Mouse (Mus musculus) embryonic facial prominence, embryonic 13.5 days (tissue): Measurements from ENCODE around the gene Dcun1d4. TPM values are rescaled to one million over a fixed set of nuclear protein-coding genes. Genes with fewer than 3 reads are reported as not detected.

ENCODE experiments used
- ATAC-seq: fragments of 200-750 bp; cut with Nextera tagmentation; 2 replicates; pipeline ENCODE4 v1.8.0; 2017; ENCODE audit warnings: low read depth; ENCODE audit not compliant: insufficient number of reproducible peaks, insufficient read depth, low FRiP score, low TSS enrichment
- H3K27ac ChIP-seq: fragments of 300-500 bp; sonication (generic); 2 replicates; pipeline ENCODE4 v1.5.1; 2015; ENCODE audit warnings: moderate library complexity, mild to moderate bottlenecking, inconsistent platforms
- H3K27me3 ChIP-seq: fragments of 300-500 bp; sonication (generic); 2 replicates; pipeline ENCODE4 v1.6.1; 2015; ENCODE audit warnings: mild to moderate bottlenecking, inconsistent platforms
- H3K36me3 ChIP-seq: fragments of 300-500 bp; sonication (generic); 2 replicates; pipeline ENCODE4 v1.6.1; 2015; ENCODE audit warnings: mild to moderate bottlenecking, inconsistent platforms
- H3K4me1 ChIP-seq: fragments of 300-500 bp; sonication (generic); 2 replicates; pipeline ENCODE4 v1.6.1; 2015; ENCODE audit warnings: inconsistent platforms
- H3K4me2 ChIP-seq: fragments of 300-500 bp; sonication (generic); 2 replicates; pipeline ENCODE4 v1.6.1; 2015; ENCODE audit warnings: moderate library complexity, mild to moderate bottlenecking, inconsistent platforms
- H3K4me3 ChIP-seq: fragments of 300-500 bp; sonication (generic); 2 replicates; pipeline ENCODE4 v1.5.1; 2015; ENCODE audit warnings: mild to moderate bottlenecking, inconsistent platforms
- H3K9ac ChIP-seq: fragments of 300-500 bp; sonication (generic); 2 replicates; pipeline ENCODE4 v1.6.1; 2015; ENCODE audit warnings: mild to moderate bottlenecking, inconsistent platforms
- H3K9me3 ChIP-seq: fragments of 300-500 bp; sonication (generic); 2 replicates; pipeline ENCODE4 v1.6.1; 2016; ENCODE audit warnings: inconsistent platforms
- WGBS: fragments of 180-500 bp; shearing (Covaris S2); methylation state at CpG from one replicate; pipeline ENCODE4 v1.1.7; 2015; ENCODE audit warnings: mixed read lengths; 5-methylcytosine and 5-hydroxymethylcytosine counted together
- polyA plus RNA-seq: library from polyadenylated mRNA; unstranded; fragments of >200 nt; fragmentation: Nextera tagmentation; extraction: Ambion mirVana; gene quantifications from 2 replicates; pipeline ENCODE4 v1.2.1, GENCODE M21; 2015

Gene Dcun1d4
- polyA plus RNA-seq, result 28.6 and 30.8 TPM in 2 replicates

DNA sequence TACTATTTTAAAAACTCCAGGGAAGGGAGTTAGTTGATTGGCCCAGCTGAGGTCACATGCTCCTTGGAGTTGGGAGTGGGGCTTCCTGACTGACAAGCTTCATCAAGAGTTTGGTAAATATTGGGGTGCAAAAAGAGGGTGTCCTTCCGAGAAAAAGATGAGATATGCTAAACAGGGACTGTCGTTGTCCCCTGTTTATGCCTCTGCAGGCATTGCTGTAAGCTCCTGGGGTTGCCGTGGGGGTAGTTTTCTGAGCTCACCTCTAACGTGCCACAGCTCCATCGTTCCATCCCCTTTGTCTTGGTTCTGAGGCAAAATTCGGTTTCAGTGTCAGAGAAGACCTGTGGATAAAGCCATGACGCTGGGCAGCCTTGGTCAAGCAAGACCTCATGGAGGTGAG, at the start of gene Dcun1d4:
Gene Dcun1d4, plus strand, starts transcription at position 301 of the 400 bp plus-strand sequence.
- Histone ChIP-seq H3K4me1 (no peaks in the 10 kb centered on the region), H3K9me3 (no peaks in the 10 kb centered on the region), H3K4me3 (no peak within 1 kb of the TSS), H3K9ac (no peak within 1 kb of the TSS), H3K27ac (no peak within 1 kb of the TSS), H3K36me3 (no peaks in the 10 kb centered on the region), H3K27me3 (no peaks in the 10 kb centered on the region), H3K4me2 (no peak within 1 kb of the TSS)
- no peak for ATAC-seq
- WGBS, result 82% methylated on average over 7 of the region's 7 CpGs

DNA sequence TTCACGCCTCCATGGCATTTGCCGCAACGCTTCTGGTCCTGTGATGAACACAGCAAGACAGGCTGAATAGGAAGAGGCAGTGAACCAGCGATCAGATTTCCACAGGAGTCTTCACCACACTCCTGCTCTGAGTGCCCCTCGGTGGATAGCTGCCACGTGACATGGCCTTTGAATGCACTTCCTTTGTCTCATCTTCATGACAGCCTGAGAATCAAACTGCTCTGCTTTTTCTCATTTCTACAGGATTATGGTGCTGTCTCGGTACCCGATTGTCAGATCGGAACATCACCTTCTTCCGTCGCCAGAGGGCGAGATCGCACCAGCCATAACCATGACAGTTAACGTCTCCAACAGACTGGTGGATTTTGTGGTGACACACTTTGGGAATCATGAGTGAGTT, 49.2 kb upstream of the Dcun1d4 start:
- Histone ChIP-seq H3K4me1 (no peaks in the 10 kb centered on the region), H3K27ac (no peak overlapping the region), H3K4me2 (no peak overlapping the region), H3K36me3 (no peaks in the 10 kb centered on the region), H3K9ac (no peak overlapping the region), H3K4me3 (no peak overlapping the region), H3K9me3 (no peaks in the 10 kb centered on the region), H3K27me3 (peaks cover 3% of the 10 kb centered on the region; the same call in 1 of the 2 replicates)
- 18% methylated on average over 14 of the region's 14 CpGs for WGBS
- no peak for ATAC-seq

DNA sequence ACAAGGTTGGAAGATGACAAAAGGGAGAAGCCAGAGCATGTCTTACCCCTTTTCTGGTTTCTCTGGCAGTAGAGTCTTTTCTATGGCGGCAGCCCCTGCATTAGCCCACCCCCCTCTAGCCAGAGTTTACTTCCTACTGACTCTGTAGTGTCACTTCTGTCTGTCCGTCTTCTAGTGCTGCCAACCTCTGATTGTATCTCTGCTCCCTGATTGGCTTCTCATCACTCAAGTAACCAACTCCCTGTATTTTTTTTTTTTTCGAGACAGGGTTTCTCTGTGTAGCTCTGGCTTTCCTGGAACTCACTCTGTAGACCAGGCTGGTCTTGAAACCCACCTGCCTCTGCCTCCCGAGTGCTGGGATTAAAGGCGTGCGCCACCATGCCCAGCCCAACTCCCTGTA, 48.0 kb upstream of the Dcun1d4 start:
- Histone ChIP-seq H3K9ac (no peak overlapping the region), H3K36me3 (no peaks in the 10 kb centered on the region), H3K9me3 (no peaks in the 10 kb centered on the region), H3K27ac (no peak overlapping the region), H3K4me1 (no peaks in the 10 kb centered on the region), H3K27me3 (peaks cover 3% of the 10 kb centered on the region; the same call in 1 of the 2 replicates), H3K4me2 (no peak overlapping the region), H3K4me3 (no peak overlapping the region)
- ATAC-seq, result no peak
- 81% methylated on average over 6 of the region's 6 CpGs for WGBS

DNA sequence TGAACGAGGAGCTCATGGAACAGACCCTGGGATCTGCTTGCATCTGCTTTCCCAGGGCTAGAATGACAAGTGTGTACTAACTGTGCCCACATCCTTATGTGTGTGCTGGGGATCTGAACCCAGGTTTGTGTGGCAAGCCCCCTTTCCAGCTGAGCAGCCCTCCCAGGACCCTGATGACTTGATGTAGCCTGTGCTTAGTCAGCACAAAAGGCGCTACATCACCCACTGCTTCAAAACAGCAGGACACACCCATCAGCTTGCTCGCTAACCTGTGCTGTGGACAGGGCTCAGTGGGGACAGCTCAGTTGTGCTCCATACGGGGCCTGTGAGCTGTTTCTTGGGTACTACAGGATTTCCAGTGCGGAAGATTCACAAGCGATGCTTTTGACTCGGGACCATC, 46.0 kb upstream of the Dcun1d4 start:
- H3K9me3 ChIP-seq, result no peaks in the 10 kb centered on the region
- no peak overlapping the region for H3K9ac ChIP-seq
- H3K27ac ChIP-seq, result no peak overlapping the region
- H3K4me1 ChIP-seq, result no peaks in the 10 kb centered on the region
- 74% methylated on average over 7 of the region's 7 CpGs for WGBS
- H3K4me2 ChIP-seq, result no peak overlapping the region
- no peaks in the 10 kb centered on the region for H3K27me3 ChIP-seq
- no peak overlapping the region for H3K4me3 ChIP-seq
- H3K36me3 ChIP-seq, result no peaks in the 10 kb centered on the region
- no peak for ATAC-seq

DNA sequence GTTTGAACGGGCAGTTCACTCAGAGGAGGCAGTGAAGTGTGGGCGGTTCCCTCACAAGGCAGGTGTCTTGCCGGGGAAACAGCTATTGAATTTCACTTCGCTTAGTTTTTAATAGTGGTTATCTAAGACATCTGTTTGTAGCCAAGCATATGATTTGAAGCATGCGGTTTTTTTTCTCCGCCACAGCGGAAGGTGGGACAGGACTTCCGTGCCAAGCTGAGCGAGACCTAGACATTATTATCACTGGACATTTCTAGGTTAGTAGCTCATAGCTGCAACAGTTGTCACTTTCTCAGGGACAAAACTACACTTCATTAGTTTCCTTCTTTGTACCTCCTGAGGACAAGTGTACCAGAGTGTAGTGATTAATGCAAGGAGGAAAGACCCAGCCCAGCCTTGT, 38.6 kb upstream of the Dcun1d4 start:
- 38% methylated on average over 9 of the region's 9 CpGs for WGBS
- ATAC-seq, result no peak
- H3K9me3 ChIP-seq, result no peaks in the 10 kb centered on the region
- H3K4me3 ChIP-seq, result no peak overlapping the region
- H3K27ac ChIP-seq, result no peak overlapping the region
- H3K27me3 ChIP-seq, result no peaks in the 10 kb centered on the region
- no peaks in the 10 kb centered on the region for H3K4me1 ChIP-seq
- H3K9ac ChIP-seq, result no peak overlapping the region
- H3K36me3 ChIP-seq, result no peaks in the 10 kb centered on the region
- H3K4me2 ChIP-seq, result 0 out of 2 replicates have a peak overlapping the region, but pooled peaks have one; percentile 5

DNA sequence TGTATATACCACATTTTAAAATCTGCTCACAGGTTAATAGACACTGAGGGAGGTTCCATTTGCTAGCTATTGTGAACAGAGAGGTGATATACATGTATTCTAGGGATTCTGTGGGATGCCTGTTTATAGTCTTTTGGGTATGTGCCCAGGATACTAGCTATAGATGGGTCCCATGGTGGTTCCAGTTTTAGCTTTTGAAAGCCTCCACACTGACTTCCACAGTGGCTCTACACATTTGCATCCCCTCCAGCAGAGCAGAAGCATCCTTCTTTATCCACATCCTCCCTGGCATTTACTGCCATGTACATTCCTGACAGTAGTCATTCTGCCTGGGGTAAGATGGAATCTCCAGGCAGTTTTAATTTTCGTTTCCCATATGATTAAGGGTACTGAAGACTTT, 30.5 kb upstream of the Dcun1d4 start:
- no peaks in the 10 kb centered on the region for H3K4me1 ChIP-seq
- no peak for ATAC-seq
- no peaks in the 10 kb centered on the region for H3K27me3 ChIP-seq
- H3K27ac ChIP-seq, result no peak overlapping the region
- no peak overlapping the region for H3K4me3 ChIP-seq
- H3K4me2 ChIP-seq, result no peak overlapping the region
- no peaks in the 10 kb centered on the region for H3K9me3 ChIP-seq
- 50% methylated on average over 1 of the region's 1 CpGs for WGBS
- no peaks in the 10 kb centered on the region for H3K36me3 ChIP-seq
- H3K9ac ChIP-seq, result no peak overlapping the region

DNA sequence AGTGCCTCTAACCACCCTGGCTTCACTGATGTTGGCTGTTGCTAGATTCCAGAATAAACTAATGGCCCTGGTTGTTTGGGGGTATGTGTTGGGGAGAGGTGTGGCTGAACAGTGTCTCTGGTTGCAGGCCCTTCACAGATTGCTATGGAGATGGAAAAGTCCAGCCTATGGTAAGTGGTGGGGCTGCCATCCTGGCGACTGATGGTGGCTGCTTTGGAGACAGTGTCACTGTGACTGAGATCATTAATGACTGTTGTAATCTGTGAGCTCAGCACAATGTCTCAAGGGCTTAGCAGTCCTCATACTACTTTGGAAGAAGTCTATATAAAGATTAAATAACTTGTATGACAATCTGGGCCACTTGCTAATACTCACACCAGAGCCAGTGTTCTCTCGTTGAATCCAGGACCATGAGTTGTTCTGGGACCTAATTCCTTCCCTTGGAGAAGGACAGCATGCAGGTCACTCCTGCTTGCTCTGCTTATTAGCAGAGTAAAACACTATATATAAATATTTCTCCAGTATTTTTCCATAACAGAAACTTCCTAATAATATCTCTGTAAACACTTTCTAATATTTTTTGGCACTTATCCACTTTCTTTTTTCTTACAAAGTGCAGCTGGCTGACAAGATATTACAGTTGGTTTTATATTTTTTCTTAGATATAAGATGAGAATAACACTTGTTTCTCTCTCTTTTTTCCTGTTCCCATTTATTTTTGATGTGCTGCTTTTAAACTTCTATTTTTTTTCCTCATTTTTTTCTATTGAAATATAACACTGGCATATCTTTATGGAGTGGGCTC, 26.1 kb upstream of the Dcun1d4 start:
- Histone ChIP-seq H3K27ac (no peak overlapping the region), H3K9ac (no peak overlapping the region), H3K4me2 (no peak overlapping the region), H3K9me3 (no peaks in the 10 kb centered on the region), H3K4me1 (no peaks in the 10 kb centered on the region), H3K36me3 (no peaks in the 10 kb centered on the region), H3K27me3 (no peaks in the 10 kb centered on the region), H3K4me3 (no peak overlapping the region)
- ATAC-seq, result no peak
- WGBS, result 69% methylated on average over 2 of the region's 2 CpGs

DNA sequence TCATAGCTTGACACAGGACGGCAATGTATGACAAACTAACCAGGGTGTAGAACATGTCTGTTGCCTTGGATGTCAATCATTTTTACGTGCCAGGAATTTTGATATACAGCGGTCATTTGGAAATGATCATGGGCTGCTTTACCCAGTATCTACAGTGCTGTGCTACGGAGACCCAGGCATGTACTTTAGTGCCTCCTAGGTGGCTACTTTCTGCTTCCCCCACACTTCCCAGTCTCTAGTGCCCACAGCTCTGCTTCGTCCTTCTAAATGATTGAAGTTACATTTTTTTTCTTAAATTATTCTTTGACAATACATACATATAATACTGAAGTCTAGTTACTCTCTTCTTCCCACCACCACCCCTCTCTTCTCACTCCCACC, 25.5 kb upstream of the Dcun1d4 start:
- ATAC-seq, result no peak
- Histone ChIP-seq H3K27ac (no peak overlapping the region), H3K4me3 (no peak overlapping the region), H3K4me1 (no peaks in the 10 kb centered on the region), H3K36me3 (no peaks in the 10 kb centered on the region), H3K9me3 (no peaks in the 10 kb centered on the region), H3K4me2 (no peak overlapping the region), H3K27me3 (no peaks in the 10 kb centered on the region), H3K9ac (no peak overlapping the region)
- WGBS, result 78% methylated on average over 5 of the region's 5 CpGs

DNA sequence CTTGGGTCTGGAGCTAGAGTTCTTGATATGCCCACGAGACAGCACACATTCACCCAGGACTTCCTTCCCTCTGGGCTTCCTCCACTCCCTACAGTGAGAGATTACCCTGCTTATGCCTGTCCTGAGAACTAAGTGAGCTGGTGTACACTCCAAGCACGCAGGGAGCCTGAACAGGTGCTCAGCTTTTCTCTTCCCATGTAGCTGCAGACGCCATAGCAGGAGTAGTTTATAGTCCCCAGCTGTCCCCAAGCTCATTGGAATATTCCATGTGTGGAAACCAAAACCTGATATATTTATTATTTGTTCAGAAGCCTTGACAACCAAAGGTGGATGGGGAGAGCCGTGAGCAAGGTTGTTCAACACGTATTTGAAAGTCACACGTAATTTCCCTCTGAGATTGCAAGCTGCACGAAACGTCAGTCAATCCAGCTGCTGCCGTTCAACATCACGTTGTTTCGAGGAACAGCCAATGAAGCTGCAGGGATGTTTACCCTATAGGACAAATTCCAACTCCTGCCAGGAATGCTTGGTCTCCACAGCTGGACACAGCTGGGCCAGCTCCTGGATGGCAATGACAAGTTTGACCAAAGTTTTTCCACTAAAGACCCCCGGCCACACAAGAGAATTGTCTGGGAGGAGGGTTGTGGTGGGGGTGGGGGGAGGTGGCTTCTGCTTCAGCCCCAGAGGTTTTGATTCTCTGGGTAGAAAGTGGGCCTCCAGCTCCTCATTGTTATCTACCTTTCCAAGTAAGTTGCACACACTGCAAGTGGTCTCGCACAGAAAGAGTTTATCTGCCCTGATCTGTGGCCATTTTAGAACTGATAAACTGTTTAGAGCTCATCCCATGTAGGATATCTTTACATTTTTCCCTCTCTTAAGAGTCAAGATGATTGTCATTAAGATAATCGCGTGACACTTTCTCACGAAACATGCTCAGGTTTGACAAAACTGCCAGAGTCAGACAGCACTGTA, 12.1 kb upstream of the Dcun1d4 start:
- WGBS, result 85% methylated on average over 16 of the region's 16 CpGs
- Histone ChIP-seq H3K36me3 (no peaks in the 10 kb centered on the region), H3K4me1 (no peaks in the 10 kb centered on the region), H3K27ac (no peak overlapping the region), H3K27me3 (no peaks in the 10 kb centered on the region), H3K9ac (no peak overlapping the region), H3K4me3 (no peak overlapping the region), H3K4me2 (no peak overlapping the region), H3K9me3 (no peaks in the 10 kb centered on the region)
- ATAC-seq, result no peak

DNA sequence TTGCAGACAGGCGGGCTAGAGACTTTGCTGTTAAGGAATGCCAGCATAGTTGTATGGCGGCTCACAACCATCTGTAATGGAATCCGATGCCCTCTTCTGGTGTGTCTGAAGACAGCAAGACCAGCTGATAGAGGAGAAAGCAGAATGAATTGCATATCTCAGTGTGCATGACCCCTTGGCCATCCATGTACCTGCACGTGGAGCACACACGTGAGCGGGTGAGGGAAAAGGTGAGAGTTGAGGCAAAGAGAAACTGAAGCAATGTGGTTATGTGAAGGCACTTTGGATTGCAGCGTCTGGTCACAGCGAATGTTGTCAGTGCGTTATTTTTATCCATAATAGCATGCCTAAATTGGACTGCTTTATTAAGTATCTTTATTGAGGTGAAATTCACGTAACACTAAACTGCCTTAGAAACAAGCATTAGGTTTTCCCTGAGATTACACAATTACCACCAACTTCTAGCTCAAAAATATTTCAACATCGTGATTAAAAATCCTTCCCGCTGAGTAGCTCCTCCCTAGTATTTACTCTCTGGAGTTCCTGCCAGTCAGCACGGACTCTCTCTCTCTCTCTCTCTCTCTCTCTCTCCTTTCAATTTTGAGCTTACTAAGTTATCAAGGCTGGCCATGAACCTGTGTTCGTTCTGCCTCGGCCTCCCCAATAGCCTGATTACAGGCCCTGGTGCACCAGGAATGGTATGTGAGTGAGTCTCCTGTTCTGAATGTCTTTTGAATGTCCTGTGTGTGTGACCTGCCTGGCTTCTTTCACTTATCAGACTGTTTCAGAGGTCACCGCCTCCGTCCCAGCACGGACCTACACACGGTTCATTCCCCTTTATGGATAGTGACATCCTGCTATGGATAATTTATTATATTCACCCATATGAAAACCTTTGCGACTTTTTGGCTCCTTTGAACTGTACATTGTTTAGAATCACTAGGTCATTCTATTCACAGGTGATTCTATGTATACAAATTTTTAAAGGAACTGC, 6.1 kb upstream of the Dcun1d4 start:
- Histone ChIP-seq H3K4me2 (no peak overlapping the region), H3K9me3 (no peaks in the 10 kb centered on the region), H3K4me1 (no peaks in the 10 kb centered on the region), H3K27me3 (no peaks in the 10 kb centered on the region), H3K36me3 (no peaks in the 10 kb centered on the region), H3K27ac (no peak overlapping the region), H3K4me3 (no peak overlapping the region), H3K9ac (no peak overlapping the region)
- ATAC-seq, result no peak
- WGBS, result 87% methylated on average over 20 of the region's 20 CpGs

DNA sequence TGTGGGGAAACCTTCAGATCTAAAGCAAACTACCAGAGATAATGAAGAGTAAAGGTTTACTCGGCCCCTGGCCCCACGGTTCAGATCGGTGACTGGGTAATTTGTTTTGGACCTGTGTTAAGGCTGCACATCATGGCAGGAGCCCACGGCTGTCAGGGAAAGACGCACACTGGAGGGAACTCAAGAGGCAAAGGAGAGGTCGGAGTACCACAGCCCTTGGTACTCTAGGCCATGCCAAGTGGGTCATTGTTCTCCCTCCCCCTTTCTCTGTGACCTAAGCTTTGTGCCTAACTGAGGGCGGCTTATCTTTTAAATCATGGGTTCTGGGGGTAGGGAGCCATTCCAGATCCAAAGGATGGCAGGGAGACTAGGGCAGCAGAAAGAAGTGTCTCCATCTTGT, 601 bp downstream of the Dcun1d4 start:
- Histone ChIP-seq H3K4me2 (no peak overlapping the region), H3K27me3 (no peaks in the 10 kb centered on the region), H3K4me1 (no peaks in the 10 kb centered on the region), H3K27ac (no peak overlapping the region), H3K4me3 (no peak overlapping the region), H3K36me3 (no peaks in the 10 kb centered on the region), H3K9me3 (no peaks in the 10 kb centered on the region), H3K9ac (no peak overlapping the region)
- ATAC-seq, result no peak
- 87% methylated on average over 7 of the region's 7 CpGs for WGBS
